Mouse (Mus musculus) spleen, adult 2 months (tissue): ENCODE data around the gene Actn1. TPM values are rescaled to one million over a fixed set of nuclear protein-coding genes. Genes with fewer than 3 reads are reported as not detected.

Experiments
- DNase-seq, 2 experiments: peaks; one replicate each; pipeline versions ENCODE4 v3.0.0 to v3.0.0-alpha.2; 2012 to 2021; ENCODE audit warnings: low spot score in 2 of 2, low read depth in 1 of 2
- H3K27ac ChIP-seq: fragments of 200-500 bp; 2 replicates; pipeline ENCODE4 v1.5.1; 2012; ENCODE audit warnings: low read length, inconsistent platforms; ENCODE audit not compliant: insufficient read depth
- H3K27me3 ChIP-seq: fragments of 200-500 bp; 2 replicates; pipeline ENCODE4 v1.6.1; 2012; ENCODE audit warnings: mild to moderate bottlenecking, moderate library complexity, low read length, inconsistent platforms; ENCODE audit not compliant: control insufficient read depth, insufficient read depth
- H3K36me3 ChIP-seq: fragments of 200-500 bp; 2 replicates; pipeline ENCODE4 v1.6.1; 2012; ENCODE audit warnings: mild to moderate bottlenecking, low read length, inconsistent platforms; ENCODE audit not compliant: control insufficient read depth, insufficient read depth
- H3K4me1 ChIP-seq: fragments of 200-500 bp; 2 replicates; pipeline ENCODE4 v1.6.1; 2011; ENCODE audit warnings: inconsistent platforms; ENCODE audit not compliant: control insufficient read depth, insufficient read depth, insufficient read length
- H3K4me3 ChIP-seq: fragments of 200-500 bp; 2 replicates; pipeline ENCODE4 v1.5.1; 2011; ENCODE audit warnings: mild to moderate bottlenecking, inconsistent platforms; ENCODE audit not compliant: insufficient read depth, insufficient read length; ENCODE audit errors: extremely low read depth
- CTCF ChIP-seq: fragments of 200-500 bp; IDR thresholded peaks from 2 replicates; pipeline ENCODE4 v1.5.1; 2011; ENCODE audit warnings: mild to moderate bottlenecking, inconsistent platforms; ENCODE audit not compliant: insufficient read depth, insufficient read length, insufficient replicate concordance; ENCODE audit errors: extremely low read depth
- POLR2A ChIP-seq: fragments of 200-500 bp; IDR thresholded peaks from 2 replicates; pipeline ENCODE4 v1.6.1; 2011; ENCODE audit warnings: low read depth, low read length, inconsistent platforms
- WGBS: fragments of 180-500 bp; shearing (Covaris S2); methylation state at CpG from one replicate; pipeline ENCODE4 v1.1.7; 2018; 5-methylcytosine and 5-hydroxymethylcytosine counted together
- polyA plus RNA-seq: library from polyadenylated mRNA; depleted of rRNA; stranded (reverse); fragments of >200 nt; gene quantifications from 2 replicates; pipeline ENCODE4 v1.2.3, GENCODE M21; 2012

Gene Actn1
- polyA plus RNA-seq, 1 experiment, result 84.7 TPM

GRCm38 (mm10) chr12:80145365-80145764 lies 114.8 kb downstream of the Actn1 start:
- 89% methylated on average over 8 of the region's 8 CpGs for WGBS
- no peak for DNase-seq
- no peaks in the 10 kb centered on the region for H3K27me3 ChIP-seq
- TF ChIP-seq CTCF (no peak), POLR2A (no peak)
- no peak overlapping the region for H3K4me3 ChIP-seq
- H3K4me1 ChIP-seq, result peaks cover 2% of the 10 kb centered on the region; the same call in 1 of the 2 replicates
- H3K27ac ChIP-seq, result no peak overlapping the region
- H3K36me3 ChIP-seq, result no peaks in the 10 kb centered on the region

- no peak overlapping the region for H3K4me3 ChIP-seq
- no peak overlapping the region for H3K27ac ChIP-seq
- peaks cover 2% of the 10 kb centered on the region; the same call in 1 of the 2 replicates for H3K4me1 ChIP-seq
- 93% methylated on average over 3 of the region's 3 CpGs for WGBS
- TF ChIP-seq POLR2A (no peak), CTCF (no peak)
- H3K36me3 ChIP-seq, result no peaks in the 10 kb centered on the region
- H3K27me3 ChIP-seq, result no peaks in the 10 kb centered on the region
- DNase-seq, result no peak
Observed at GRCm38 (mm10) chr12:80144846-80145245, 115.3 kb downstream of the Actn1 start.

GRCm38 (mm10) chr12:80141470-80141869 lies 118.7 kb downstream of the Actn1 start:
- Histone ChIP-seq H3K27ac (no peak overlapping the region), H3K4me3 (no peak overlapping the region), H3K36me3 (no peaks in the 10 kb centered on the region), H3K27me3 (no peaks in the 10 kb centered on the region), H3K4me1 (no peaks in the 10 kb centered on the region)
- whole genome bisulfite sequencing, result 30% methylated on average over 7 of the region's 7 CpGs
- peak; percentile 96 for TF ChIP-seq CTCF
- no peak for TF ChIP-seq POLR2A
- peak; percentile 26 to 54 for DNase-seq

GRCm38 (mm10) chr12:80141011-80141410 lies 119.2 kb downstream of the Actn1 start:
- Histone ChIP-seq H3K4me3 (no peak overlapping the region), H3K27me3 (no peaks in the 10 kb centered on the region), H3K4me1 (no peaks in the 10 kb centered on the region), H3K36me3 (no peaks in the 10 kb centered on the region), H3K27ac (no peak overlapping the region)
- DNase-seq, result no peak
- no peak for TF ChIP-seq POLR2A
- TF ChIP-seq CTCF, result no peak
- 37% methylated on average over 8 of the region's 8 CpGs for WGBS

- no peaks in the 10 kb centered on the region for H3K27me3 ChIP-seq
- no peaks in the 10 kb centered on the region for H3K36me3 ChIP-seq
- no peak overlapping the region for H3K4me3 ChIP-seq
- TF ChIP-seq POLR2A (no peak), CTCF (no peak)
- H3K27ac ChIP-seq, result no peak overlapping the region
- 83% methylated on average over 1 of the region's 1 CpGs for WGBS
- no peak for DNase-seq
- no peaks in the 10 kb centered on the region for H3K4me1 ChIP-seq
Observed at GRCm38 (mm10) chr12:80137744-80138143, 122.4 kb downstream of the Actn1 start.

GRCm38 (mm10) chr12:80137246-80137645 lies 122.9 kb downstream of the Actn1 start:
- Histone ChIP-seq H3K27me3 (no peaks in the 10 kb centered on the region), H3K36me3 (no peaks in the 10 kb centered on the region), H3K4me1 (no peaks in the 10 kb centered on the region), H3K4me3 (no peak overlapping the region), H3K27ac (no peak overlapping the region)
- TF ChIP-seq POLR2A, result no peak
- no peak for TF ChIP-seq CTCF
- 87% methylated on average over 6 of the region's 6 CpGs for WGBS
- DNase-seq, result no peak

- no peak for DNase-seq
- TF ChIP-seq CTCF (no peak), POLR2A (no peak)
- no peaks in the 10 kb centered on the region for H3K27me3 ChIP-seq
- no peak overlapping the region for H3K4me3 ChIP-seq
- H3K4me1 ChIP-seq, result no peaks in the 10 kb centered on the region
- 92% methylated on average over 12 of the region's 12 CpGs for WGBS
- H3K27ac ChIP-seq, result no peak overlapping the region
- no peaks in the 10 kb centered on the region for H3K36me3 ChIP-seq
Observed at GRCm38 (mm10) chr12:80136264-80136930, 123.8 kb downstream of the Actn1 start.
